Mouse (Mus musculus): ENCODE data around the gene 1700020D05Rik. TPM values are rescaled to one million over a fixed set of nuclear protein-coding genes. Genes with fewer than 3 reads are reported as not detected.

Gene 1700020D05Rik
- not detected in 2 replicates for polyA plus RNA-seq (2015; fragmentation: Nextera tagmentation; extraction: Ambion mirVana)

DNA sequence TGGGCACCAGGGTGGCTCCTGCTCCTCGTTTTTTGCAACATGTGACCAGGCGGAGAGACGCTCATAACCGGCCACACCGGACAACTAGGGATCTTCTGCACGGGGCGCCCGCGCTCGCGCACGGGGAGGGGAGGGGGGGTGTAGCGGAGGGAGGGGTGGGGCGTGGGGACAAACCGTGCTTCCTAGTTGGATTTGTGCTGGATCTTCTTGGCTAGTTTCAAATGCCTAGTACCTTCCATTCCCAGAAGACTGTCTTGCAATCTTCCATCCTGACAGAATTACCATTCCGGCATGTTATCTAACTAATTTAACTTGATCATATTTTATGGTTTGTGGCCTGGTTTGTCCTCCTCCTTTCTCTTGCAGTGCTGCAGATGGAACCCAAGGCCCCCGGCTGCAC is at the start of gene 1700020D05Rik:
1700020D05Rik (minus strand) TSS at position 101 of the 400 bp plus-strand sequence.
- Histone ChIP-seq H3K4me3 (no peak within 1 kb of the TSS), H3K27me3 (no peaks in the 10 kb centered on the region), H3K9me3 (no peaks in the 10 kb centered on the region), H3K36me3 (peaks cover 13% of the 10 kb centered on the region), H3K4me1 (replicated peaks) (peaks cover 8% of the 10 kb centered on the region), H3K27ac (replicated peaks) (no peak within 1 kb of the TSS), H3K4me2 (no peak within 1 kb of the TSS), H3K9ac (no peak within 1 kb of the TSS)
- 59% methylated on average over 17 of the region's 17 CpGs for WGBS
- ATAC-seq (ENCODE audit: low read depth): no peak

- no peak overlapping the region for H3K27ac ChIP-seq (replicated peaks)
- WGBS: 81% methylated on average over 4 of the region's 4 CpGs
- no peak overlapping the region for H3K4me2 ChIP-seq
- no peaks in the 10 kb centered on the region for H3K36me3 ChIP-seq
- H3K4me3 ChIP-seq: no peak overlapping the region
- ATAC-seq (ENCODE audit: low read depth): no peak
- H3K4me1 ChIP-seq (replicated peaks): no peaks in the 10 kb centered on the region
- no peak overlapping the region for H3K9ac ChIP-seq
- no peaks in the 10 kb centered on the region for H3K27me3 ChIP-seq
- no peaks in the 10 kb centered on the region for H3K9me3 ChIP-seq
Measured at GRCm38 (mm10) chr19:5547471-5548056, 44.0 kb upstream of the 1700020D05Rik start.

DNA sequence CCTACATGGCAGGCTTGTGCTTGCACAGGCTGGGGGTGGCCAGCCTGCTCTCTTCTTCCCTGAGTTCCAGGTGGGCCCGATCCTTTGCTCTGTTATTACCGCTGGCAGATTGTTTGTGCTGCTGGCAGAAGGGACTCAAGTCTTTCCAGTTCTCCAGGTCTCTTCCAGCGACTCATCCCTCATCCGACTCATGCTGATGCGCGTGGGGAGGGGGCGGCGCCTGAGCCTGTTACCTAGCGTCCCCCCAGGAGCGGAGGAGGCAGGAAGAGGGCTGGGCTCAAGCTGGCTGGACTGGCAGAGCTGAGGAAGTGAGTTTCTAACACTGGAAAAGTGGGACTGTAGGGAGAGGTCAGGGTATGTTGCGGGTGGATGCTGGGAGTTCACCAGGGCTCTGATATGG is 40.4 kb upstream of the 1700020D05Rik start:
- ATAC-seq (ENCODE audit: low read depth): no peak
- Histone ChIP-seq H3K4me3 (no peak overlapping the region), H3K27me3 (0 out of 2 replicates have a peak, but pooled peaks cover under 1% of the 10 kb centered on the region), H3K9ac (no peak overlapping the region), H3K36me3 (no peaks in the 10 kb centered on the region), H3K9me3 (no peaks in the 10 kb centered on the region), H3K4me1 (replicated peaks) (no peaks in the 10 kb centered on the region), H3K4me2 (no peak overlapping the region), H3K27ac (replicated peaks) (no peak overlapping the region)
- 63% methylated on average over 11 of the region's 11 CpGs for WGBS

DNA sequence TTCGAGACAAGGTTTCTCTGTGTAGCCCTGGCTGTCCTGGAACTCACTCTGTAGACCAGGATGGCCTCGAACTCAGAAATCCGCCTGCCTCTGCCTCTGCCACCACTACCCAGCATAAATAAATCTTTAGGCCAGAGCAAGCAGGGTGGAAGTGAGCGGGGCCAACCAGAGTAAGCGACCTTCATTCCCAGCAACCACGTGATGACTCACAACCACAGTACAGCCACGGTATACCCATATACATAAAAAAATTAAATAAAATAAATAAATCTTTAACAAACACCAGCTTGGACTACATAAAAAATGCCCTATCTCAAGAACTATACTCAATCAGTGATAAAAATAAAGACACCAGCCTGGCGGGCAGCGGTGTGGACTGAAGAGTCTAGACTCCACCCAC is 39.8 kb upstream of the 1700020D05Rik start:
- no peak overlapping the region for H3K27ac ChIP-seq (replicated peaks)
- no peak overlapping the region for H3K9ac ChIP-seq
- no peaks in the 10 kb centered on the region for H3K36me3 ChIP-seq
- no peaks in the 10 kb centered on the region for H3K4me1 ChIP-seq (replicated peaks)
- H3K4me2 ChIP-seq: no peak overlapping the region
- no peaks in the 10 kb centered on the region for H3K9me3 ChIP-seq
- WGBS: 86% methylated on average over 9 of the region's 9 CpGs
- ATAC-seq (ENCODE audit: low read depth): no peak
- H3K27me3 ChIP-seq: peaks cover 5% of the 10 kb centered on the region; the same call in 1 of the 2 replicates
- no peak overlapping the region for H3K4me3 ChIP-seq

GRCm38 (mm10) chr19:5538786-5539185 is 35.2 kb upstream of the 1700020D05Rik start:
- no peak overlapping the region for H3K9ac ChIP-seq
- ATAC-seq (ENCODE audit: low read depth): no peak
- no peaks in the 10 kb centered on the region for H3K36me3 ChIP-seq
- no peak overlapping the region for H3K4me2 ChIP-seq
- 78% methylated on average over 8 of the region's 8 CpGs for WGBS
- no peak overlapping the region for H3K27ac ChIP-seq (replicated peaks)
- peaks cover 19% of the 10 kb centered on the region; the same call in 1 of the 2 replicates for H3K27me3 ChIP-seq
- H3K4me1 ChIP-seq (replicated peaks): no peaks in the 10 kb centered on the region
- no peaks in the 10 kb centered on the region for H3K9me3 ChIP-seq
- H3K4me3 ChIP-seq: no peak overlapping the region

- no peak for ATAC-seq (ENCODE audit: low read depth)
- H3K36me3 ChIP-seq: no peaks in the 10 kb centered on the region
- no peak overlapping the region for H3K9ac ChIP-seq
- H3K4me2 ChIP-seq: no peak overlapping the region
- peaks cover 18% of the 10 kb centered on the region for H3K4me1 ChIP-seq (replicated peaks)
- H3K27ac ChIP-seq (replicated peaks): no peak overlapping the region
- WGBS: 76% methylated on average over 8 of the region's 8 CpGs
- no peak overlapping the region for H3K4me3 ChIP-seq
- H3K9me3 ChIP-seq: no peaks in the 10 kb centered on the region
- H3K27me3 ChIP-seq: peaks cover 34% of the 10 kb centered on the region
Measured at GRCm38 (mm10) chr19:5532520-5532919, 28.9 kb upstream of the 1700020D05Rik start.

DNA sequence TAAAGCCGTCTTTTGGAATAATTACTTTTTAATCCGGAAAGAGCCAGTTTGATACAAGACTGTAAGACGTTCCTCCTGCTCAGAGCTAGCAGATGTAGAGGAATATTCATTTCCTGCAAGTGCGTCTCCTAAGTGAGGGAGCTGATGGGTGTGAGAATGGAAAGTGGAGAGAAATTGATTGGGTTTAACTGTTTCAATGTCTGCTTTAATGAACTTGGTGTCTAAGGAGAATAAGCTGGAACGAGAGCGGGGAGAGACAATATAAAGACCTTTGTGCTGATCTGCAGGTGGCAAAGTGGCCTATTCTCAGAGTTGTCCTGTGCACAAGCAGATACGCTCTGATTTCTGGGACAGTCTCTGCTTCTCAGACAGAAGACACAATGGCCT is 26.5 kb upstream of the 1700020D05Rik start:
- peaks cover 18% of the 10 kb centered on the region for H3K4me1 ChIP-seq (replicated peaks)
- H3K9me3 ChIP-seq: no peaks in the 10 kb centered on the region
- no peak overlapping the region for H3K4me2 ChIP-seq
- H3K36me3 ChIP-seq: no peaks in the 10 kb centered on the region
- no peak overlapping the region for H3K27ac ChIP-seq (replicated peaks)
- peaks cover 21% of the 10 kb centered on the region for H3K27me3 ChIP-seq
- no peak overlapping the region for H3K9ac ChIP-seq
- WGBS: 26% methylated on average over 7 of the region's 7 CpGs
- H3K4me3 ChIP-seq: no peak overlapping the region
- no peak for ATAC-seq (ENCODE audit: low read depth)

DNA sequence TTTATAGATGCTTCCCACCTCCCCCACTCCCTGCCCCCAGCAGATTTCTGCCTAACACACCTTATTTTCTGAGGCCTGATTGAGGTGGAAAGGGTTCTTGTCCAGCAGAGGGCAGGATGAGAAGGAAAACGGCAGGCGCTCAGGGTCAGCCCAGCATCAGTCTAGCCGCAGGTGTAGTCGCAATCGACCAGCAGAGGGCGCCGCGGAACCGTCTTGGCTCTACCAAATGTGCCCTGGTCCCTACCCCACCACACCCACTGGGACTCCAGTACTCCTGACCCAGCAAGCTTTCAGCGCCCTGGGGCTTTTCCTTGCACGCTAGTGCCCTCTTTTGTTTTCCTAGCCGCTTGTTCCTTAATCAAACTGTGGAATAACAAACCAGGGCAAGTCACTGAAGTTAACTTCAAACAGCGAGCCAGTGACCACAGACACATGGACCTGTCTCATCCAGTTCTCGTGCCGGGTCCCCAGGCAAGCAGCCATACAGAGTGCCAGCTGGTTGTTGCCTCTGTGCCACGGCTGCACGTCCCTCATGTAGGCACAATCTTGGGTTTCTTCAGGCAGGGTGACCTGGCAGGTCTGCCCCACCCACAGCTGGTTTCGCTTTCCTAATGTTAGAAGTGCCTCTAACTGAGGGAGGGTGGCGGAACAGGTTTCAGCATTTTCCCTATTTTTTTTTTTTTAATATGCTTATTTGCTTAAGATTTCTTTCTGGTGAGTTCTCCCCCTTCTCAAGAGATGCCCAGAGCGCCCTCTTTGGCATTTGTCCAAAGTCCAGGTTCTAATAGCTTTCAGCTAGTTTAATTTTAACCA is 25.9 kb upstream of the 1700020D05Rik start:
- peak; percentile 93 for ATAC-seq (ENCODE audit: low read depth)
- Histone ChIP-seq H3K4me3 (no peak overlapping the region; the same call in 1 of the 2 replicates), H3K4me2 (peak overlapping the region; percentile 38), H3K27ac (replicated peaks) (no peak overlapping the region), H3K27me3 (peaks cover 20% of the 10 kb centered on the region), H3K4me1 (replicated peaks) (peaks cover 18% of the 10 kb centered on the region), H3K9ac (no peak overlapping the region), H3K9me3 (no peaks in the 10 kb centered on the region), H3K36me3 (no peaks in the 10 kb centered on the region)
- 16% methylated on average over 20 of the region's 20 CpGs for WGBS

GRCm38 (mm10) chr19:5525204-5525603 is 21.6 kb upstream of the 1700020D05Rik start:
- no peak for ATAC-seq (ENCODE audit: low read depth)
- no peaks in the 10 kb centered on the region for H3K9me3 ChIP-seq
- H3K4me2 ChIP-seq: no peak overlapping the region
- H3K4me3 ChIP-seq: no peak overlapping the region
- no peak overlapping the region for H3K9ac ChIP-seq
- 75% methylated on average over 5 of the region's 5 CpGs for WGBS
- H3K27ac ChIP-seq (replicated peaks): no peak overlapping the region
- H3K27me3 ChIP-seq: no peaks in the 10 kb centered on the region; the same call in 1 of the 2 replicates
- H3K36me3 ChIP-seq: no peaks in the 10 kb centered on the region
- peaks cover 14% of the 10 kb centered on the region for H3K4me1 ChIP-seq (replicated peaks)

- no peak overlapping the region for H3K9ac ChIP-seq
- 87% methylated on average over 3 of the region's 3 CpGs for WGBS
- H3K4me1 ChIP-seq (replicated peaks): no peaks in the 10 kb centered on the region
- H3K27me3 ChIP-seq: no peaks in the 10 kb centered on the region
- no peak for ATAC-seq (ENCODE audit: low read depth)
- H3K9me3 ChIP-seq: no peaks in the 10 kb centered on the region
- H3K27ac ChIP-seq (replicated peaks): no peak overlapping the region
- no peak overlapping the region for H3K4me3 ChIP-seq
- no peaks in the 10 kb centered on the region for H3K36me3 ChIP-seq
- no peak overlapping the region for H3K4me2 ChIP-seq
Measured at GRCm38 (mm10) chr19:5518721-5519120, 15.1 kb upstream of the 1700020D05Rik start.

DNA sequence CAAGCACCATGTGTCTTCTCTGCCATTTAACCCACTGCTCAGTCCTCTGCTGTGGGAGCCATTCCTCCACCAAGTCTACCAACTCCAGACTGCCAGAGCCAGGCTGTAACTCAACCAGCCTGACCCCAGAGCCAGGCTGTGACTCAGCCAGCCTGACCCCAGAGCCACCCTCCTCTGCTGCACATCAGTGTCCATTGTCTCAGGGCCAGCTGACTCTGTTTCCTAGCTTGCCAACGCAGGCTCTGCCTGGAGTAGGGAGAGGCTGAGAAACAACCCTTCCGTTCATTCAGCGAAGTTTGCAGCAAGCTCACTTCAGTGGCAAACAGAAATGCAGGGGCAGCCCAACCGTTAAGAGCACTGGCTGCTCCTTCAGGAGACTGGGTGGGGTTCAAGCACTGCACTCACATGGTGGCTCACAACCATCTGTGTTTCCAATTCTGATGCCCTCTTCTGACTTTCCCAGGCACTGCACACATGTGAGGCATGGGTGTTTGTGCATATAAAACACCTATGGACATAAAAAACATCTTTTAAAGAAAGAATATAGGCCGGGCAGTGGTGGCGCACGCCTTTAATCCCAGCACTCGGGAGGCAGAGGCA is 13.4 kb upstream of the 1700020D05Rik start:
- no peak; the same call in 1 of the 2 replicates for ATAC-seq (ENCODE audit: low read depth)
- H3K4me3 ChIP-seq: no peak overlapping the region
- H3K36me3 ChIP-seq: no peaks in the 10 kb centered on the region
- no peaks in the 10 kb centered on the region for H3K27me3 ChIP-seq
- WGBS: 74% methylated on average over 8 of the region's 8 CpGs
- no peak overlapping the region for H3K27ac ChIP-seq (replicated peaks)
- H3K4me2 ChIP-seq: no peak overlapping the region
- peaks cover 5% of the 10 kb centered on the region for H3K4me1 ChIP-seq (replicated peaks)
- H3K9me3 ChIP-seq: no peaks in the 10 kb centered on the region
- H3K9ac ChIP-seq: no peak overlapping the region

Data from neural tube, embryonic 13.5 days (tissue).